Comparison of ENCODE assay signal across 9 mouse cellular contexts in genomic region chr7:96519216-96519615, GRCm38 (mm10).
A peak's percentile ranks its signal among the peaks of the same experiment; 100 is the strongest.
DNase-seq lines count a peak whose midpoint lies in the region; ATAC-seq and TF ChIP-seq lines count a peak whose summit lies in the region.
"Had no signal": no experiment of that assay in that cellular context is flagged by ENCODE, and none has a peak within 500 bp of the region (broad histone marks: within the 10 kb centered on the region; RNA-seq: fewer than 3 reads in every experiment).

No protein-coding gene starts in this region.

- H3K79me2 ChIP-seq in CH12.LX (replicated peaks; ENCODE audit: control insufficient read depth, extremely low read depth, insufficient read depth, poor library complexity, severe bottlenecking) = no peaks in the 10 kb centered on the region

- H3K4me3 ChIP-seq in hindbrain, embryonic 14.5 days (replicated peaks; ENCODE audit: low read length) = no peak overlapping the region
- no peak overlapping the region for H3K4me3 ChIP-seq in hindbrain, embryonic 13.5 days
- no peak overlapping the region for H3K4me3 ChIP-seq in CH12.LX (replicated peaks in 1 of 3; ENCODE audit: low read depth in 2 of 3, low read length in 2 of 3, poor library complexity in 1 of 3)
- H3K4me3 ChIP-seq in forebrain, postnatal 0 days (ENCODE audit: low read depth, low read length) = no peak overlapping the region
- H3K4me3 ChIP-seq: embryonic facial prominence, embryonic 12.5 days had no signal

- no peak for TF ChIP-seq EP300 in CH12.LX (IDR thresholded peaks at IDR 0.05; ENCODE audit: low read length)

- H3K36me3 ChIP-seq in hindbrain, embryonic 14.5 days (replicated peaks; ENCODE audit: control insufficient read depth, insufficient read depth) = no peaks in the 10 kb centered on the region
- no peaks in the 10 kb centered on the region for H3K36me3 ChIP-seq in hindbrain, embryonic 13.5 days
- H3K36me3 ChIP-seq in CH12.LX (replicated peaks in 1 of 2; ENCODE audit: control insufficient read depth in 1 of 2, insufficient read depth in 1 of 2, low read length in 1 of 2) = no peaks in the 10 kb centered on the region
- no peaks in the 10 kb centered on the region for H3K36me3 ChIP-seq in forebrain, postnatal 0 days (ENCODE audit: insufficient read depth)
- H3K36me3 ChIP-seq: embryonic facial prominence, embryonic 12.5 days had no signal

- no peak overlapping the region for H3K27ac ChIP-seq in hindbrain, embryonic 14.5 days
- H3K27ac ChIP-seq in hindbrain, embryonic 13.5 days = no peak overlapping the region
- H3K27ac ChIP-seq in CH12.LX (ENCODE audit: insufficient read depth, low read depth) = no peak overlapping the region
- no peak overlapping the region for H3K27ac ChIP-seq in forebrain, postnatal 0 days (ENCODE audit: low read depth, low read length)
- H3K27ac ChIP-seq: embryonic facial prominence, embryonic 12.5 days had no signal

- H3K9ac ChIP-seq in hindbrain, embryonic 14.5 days = no peak overlapping the region
- no peak overlapping the region for H3K9ac ChIP-seq in hindbrain, embryonic 13.5 days
- H3K9ac ChIP-seq in CH12.LX (ENCODE audit: insufficient read depth, low read depth) = no peak overlapping the region
- H3K9ac ChIP-seq in forebrain, postnatal 0 days = no peak overlapping the region
- H3K9ac ChIP-seq: embryonic facial prominence, embryonic 12.5 days had no signal

- H3K27me3 ChIP-seq in hindbrain, embryonic 14.5 days (ENCODE audit: control insufficient read depth, insufficient read depth, low read length) = no peaks in the 10 kb centered on the region
- no peaks in the 10 kb centered on the region for H3K27me3 ChIP-seq in hindbrain, embryonic 13.5 days
- no peaks in the 10 kb centered on the region for H3K27me3 ChIP-seq in CH12.LX (replicated peaks)
- no peaks in the 10 kb centered on the region for H3K27me3 ChIP-seq in forebrain, postnatal 0 days (ENCODE audit: insufficient read depth, low read length)
- H3K27me3 ChIP-seq: embryonic facial prominence, embryonic 12.5 days had no signal

- TF ChIP-seq CTCF in CH12.LX (conservative IDR thresholded peaks at IDR 0.05 in 1 of 2, IDR thresholded peaks at IDR 0.05 in 1 of 2; ENCODE audit: low read depth in 2 of 2, low read length in 2 of 2) = peak; percentile 80 to 98
- peak; percentile 88 for TF ChIP-seq CTCF in forebrain, postnatal 0 days (IDR thresholded peaks at IDR 0.05; ENCODE audit: low read depth)

- TF ChIP-seq RAD21 in CH12.LX (IDR thresholded peaks at IDR 0.05; ENCODE audit: low read depth, low read length) = peak; percentile 82

- peak; percentile 64 for DNase-seq in hindbrain, embryonic 14.5 days (ENCODE audit: low spot score)
- DNase-seq in CH12.LX (ENCODE audit: extremely low read depth) = peak; percentile 42
- DNase-seq in c-Kit-positive CD71-negative TER-119-negative erythroid progenitor cells, embryonic 14.5 days (ENCODE audit: low read depth) = peak; percentile 7
- no peak for DNase-seq in forebrain, postnatal 0 days
- peak; percentile 42 for DNase-seq in lung, postnatal 36 days
- no peak for DNase-seq in frontal cortex, postnatal 14 days (ENCODE audit: low spot score in 2 of 2)
- DNase-seq in right cerebral cortex, postnatal 14 days = no peak

- TF ChIP-seq POLR2A in CH12.LX (IDR thresholded peaks at IDR 0.05; ENCODE audit: low read depth, low read length) = no peak

- dilution Hi-C loops in CH12.LX (cut with MboI; ENCODE audit: extremely low pct_ligation_motif_present, extremely low pct_unique_long_range_greater_than_20kb, low sequenced_read_pairs) = no loop called here

- WGBS in hindbrain, embryonic 14.5 days = 0% methylated on average over 2 of the region's 2 CpGs
- WGBS in hindbrain, embryonic 13.5 days = 0% methylated on average over 2 of the region's 2 CpGs
- WGBS in forebrain, postnatal 0 days = 0% methylated on average over 2 of the region's 2 CpGs

- in situ Hi-C loops in CH12.LX (cut with MboI; ENCODE audit: low pct_ligation_motif_present, low pct_unique_long_range_greater_than_20kb, low sequenced_read_pairs) = no loop called here

- no peak for ATAC-seq in hindbrain, embryonic 14.5 days (ENCODE audit: low FRiP score)
- ATAC-seq in hindbrain, embryonic 13.5 days (ENCODE audit: low FRiP score) = no peak
- ATAC-seq in forebrain, postnatal 0 days = no peak

- no peaks in the 10 kb centered on the region for H3K9me3 ChIP-seq in hindbrain, embryonic 14.5 days (ENCODE audit: control insufficient read depth, low read length)
- no peaks in the 10 kb centered on the region for H3K9me3 ChIP-seq in hindbrain, embryonic 13.5 days
- no peaks in the 10 kb centered on the region for H3K9me3 ChIP-seq in CH12.LX (replicated peaks; ENCODE audit: low read length)
- no peaks in the 10 kb centered on the region for H3K9me3 ChIP-seq in forebrain, postnatal 0 days (ENCODE audit: low read length)
- H3K9me3 ChIP-seq: embryonic facial prominence, embryonic 12.5 days had no signal

- H3K4me1 ChIP-seq in hindbrain, embryonic 14.5 days (replicated peaks; ENCODE audit: control insufficient read depth, insufficient read depth, low read length) = no peaks in the 10 kb centered on the region
- H3K4me1 ChIP-seq in hindbrain, embryonic 13.5 days (replicated peaks) = 0 out of 2 replicates have a peak, but pooled peaks cover 5% of the 10 kb centered on the region
- no peaks in the 10 kb centered on the region for H3K4me1 ChIP-seq in CH12.LX (ENCODE audit: control insufficient read depth in 1 of 2, insufficient read depth in 2 of 2)
- H3K4me1 ChIP-seq in forebrain, postnatal 0 days (ENCODE audit: insufficient read depth) = no peaks in the 10 kb centered on the region; the same call in 1 of the 2 replicates
- H3K4me1 ChIP-seq: embryonic facial prominence, embryonic 12.5 days had no signal

- H3K4me2 ChIP-seq in hindbrain, embryonic 14.5 days (replicated peaks) = no peak overlapping the region
- H3K4me2 ChIP-seq in hindbrain, embryonic 13.5 days = no peak overlapping the region
- H3K4me2 ChIP-seq in CH12.LX (ENCODE audit: insufficient read depth, low read depth, poor library complexity, severe bottlenecking) = no peak overlapping the region
- H3K4me2 ChIP-seq in forebrain, postnatal 0 days (ENCODE audit: low read depth) = no peak overlapping the region
- H3K4me2 ChIP-seq: embryonic facial prominence, embryonic 12.5 days had no signal

TF ChIP-seq in CH12.LX, 34 proteins besides CTCF, POLR2A, EP300 and RAD21:
- TF ChIP-seq TBP (conservative IDR thresholded peaks at IDR 0.05; ENCODE audit: low read depth, low read length) (no peak), MYC (IDR thresholded peaks at IDR 0.05; ENCODE audit: low read depth, low read length) (peak; percentile 97), MAX (IDR thresholded peaks at IDR 0.05; ENCODE audit: low read length) (peak; percentile 93), ZMIZ1 (IDR thresholded peaks at IDR 0.05; ENCODE audit: low read depth, low read length) (no peak), PAX5 (IDR thresholded peaks at IDR 0.05; ENCODE audit: low read length) (no peak), USF1 (IDR thresholded peaks at IDR 0.05; ENCODE audit: low read depth, low read length) (peak; percentile 48), MEF2A (IDR thresholded peaks at IDR 0.05; ENCODE audit: borderline replicate concordance, low read depth, low read length) (no peak), MXI1 (IDR thresholded peaks at IDR 0.05; ENCODE audit: low read depth, low read length) (no peak), SIN3A (IDR thresholded peaks at IDR 0.05; ENCODE audit: low read length) (no peak), USF2 (conservative IDR thresholded peaks at IDR 0.05; ENCODE audit: low read depth, low read length) (0 out of 2 replicates have a peak, but pooled peaks have one; percentile 24), NRF1 (IDR thresholded peaks at IDR 0.05; ENCODE audit: low read depth, low read length) (no peak), ZNF384 (IDR thresholded peaks at IDR 0.05; ENCODE audit: low read depth, low read length) (no peak), NELFE (IDR thresholded peaks at IDR 0.05; ENCODE audit: low read depth, low read length) (no peak), SMC3 (IDR thresholded peaks at IDR 0.05; ENCODE audit: low read depth, low read length) (peak; percentile 82), ZKSCAN1 (IDR thresholded peaks at IDR 0.05; ENCODE audit: borderline replicate concordance, low read depth, low read length) (no peak), MAFK (IDR thresholded peaks at IDR 0.05; ENCODE audit: insufficient replicate concordance, low read length) (no peak)
TF ChIP-seq in CH12.LX: peak in this region for 5.

Comparison
In these comparisons a context has a peak if more than half of its experiments do, and no peak if none do; other contexts are left out.
1. DNase-seq: peak in hindbrain, embryonic 14.5 days (single experiment), CH12.LX (single experiment), c-Kit-positive CD71-negative TER-119-negative erythroid progenitor cells, embryonic 14.5 days (single experiment) and lung, postnatal 36 days (single experiment); none in forebrain, postnatal 0 days (single experiment), frontal cortex, postnatal 14 days (0 of 2) and right cerebral cortex, postnatal 14 days (single experiment).